Mouse (Mus musculus) frontal cortex, adult 2 months (tissue): ENCODE results near the gene Myo10. TPM values are rescaled to one million over a fixed set of nuclear protein-coding genes. Genes with fewer than 3 reads are reported as not detected.

Experiments
- DNase-seq, 2 experiments: peaks; one replicate each; pipeline ENCODE4 v3.0.0; 2022; ENCODE audit warnings: low spot score in 1 of 2; ENCODE audit errors: extremely low spot score in 1 of 2
- polyA plus RNA-seq: library from polyadenylated mRNA; depleted of rRNA; stranded (reverse); fragments of >200 nt; gene quantifications from 2 replicates; pipeline ENCODE4 v1.2.3, GENCODE M21; 2012

Myo10 gene
- polyA plus RNA-seq, 1 experiment, result 57.3 TPM

GRCm38 (mm10) chr15:25817191-25817590 is 194.9 kb downstream of the Myo10 start:
- no peak for DNase-seq

GRCm38 (mm10) chr15:25821981-25822380 is 199.7 kb downstream of the Myo10 start:
- DNase-seq, result no peak

DNA sequence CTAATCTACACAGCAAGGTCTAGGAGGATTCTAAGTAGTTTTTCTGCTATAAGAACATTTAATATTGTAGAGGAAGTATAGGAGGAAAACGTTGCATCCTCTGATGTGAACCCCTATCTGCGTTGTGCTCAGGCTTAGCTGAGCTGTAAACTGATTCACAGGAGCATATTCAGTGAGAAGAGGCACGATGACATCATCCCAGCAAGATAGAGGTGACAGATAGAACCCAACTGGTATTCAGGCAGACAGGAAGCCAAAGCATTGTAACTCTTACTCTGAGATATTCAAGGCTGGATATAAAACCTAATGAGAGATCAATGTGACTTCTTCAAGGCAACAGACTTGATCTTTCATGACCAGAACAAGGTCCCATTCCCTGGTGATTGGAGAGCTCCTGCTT is 200.3 kb downstream of the Myo10 start:
- DNase-seq, result no peak

GRCm38 (mm10) chr15:25826531-25826961 is 204.2 kb downstream of the Myo10 start:
- peak in 1 of 2 experiments; percentile 54 for DNase-seq

DNA sequence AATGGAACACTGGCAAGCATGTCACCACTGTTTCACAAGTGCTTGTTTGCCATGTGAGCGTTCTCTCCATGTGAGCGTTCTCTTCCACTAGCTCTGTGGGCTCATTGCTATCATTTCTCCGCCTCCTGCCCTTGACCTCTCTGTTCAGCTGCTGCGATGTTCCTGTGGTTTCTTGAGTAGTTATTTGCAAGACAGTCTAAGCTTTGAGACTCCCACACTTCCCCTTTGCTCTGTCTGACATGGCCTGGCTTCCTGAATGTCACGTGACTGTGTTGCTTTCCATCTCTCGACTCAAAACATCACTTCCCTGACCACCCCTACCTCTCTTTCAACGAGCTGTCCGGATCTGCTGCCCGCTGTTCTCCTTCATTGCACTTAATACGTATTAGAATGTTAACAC is 206.1 kb downstream of the Myo10 start:
- DNase-seq, result no peak

- no peak for DNase-seq
Observed at GRCm38 (mm10) chr15:25830426-25830825, 208.1 kb downstream of the Myo10 start.

DNA sequence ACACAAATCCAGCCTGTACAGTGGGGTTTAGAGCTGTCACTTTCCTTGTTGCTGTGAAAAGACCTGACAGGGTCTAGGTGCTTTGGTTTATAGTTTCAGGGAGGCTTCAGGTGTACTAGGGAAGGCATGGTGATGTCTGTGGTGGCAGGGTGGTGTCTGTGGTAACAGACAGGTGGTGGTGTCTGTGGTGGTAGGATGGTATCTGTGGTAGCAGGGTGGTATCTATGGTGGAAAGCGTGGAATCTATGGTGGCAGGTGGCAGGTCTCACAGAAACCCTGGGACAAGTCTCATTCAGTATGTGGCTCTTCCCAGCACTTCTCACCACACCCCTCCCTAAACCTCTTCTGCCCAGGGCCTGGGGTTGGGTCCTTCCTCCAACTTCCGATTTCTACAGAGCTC is 212.0 kb downstream of the Myo10 start:
- DNase-seq, result no peak

GRCm38 (mm10) chr15:25834920-25835674 is 212.8 kb downstream of the Myo10 start:
- DNase-seq, result no peak

DNA sequence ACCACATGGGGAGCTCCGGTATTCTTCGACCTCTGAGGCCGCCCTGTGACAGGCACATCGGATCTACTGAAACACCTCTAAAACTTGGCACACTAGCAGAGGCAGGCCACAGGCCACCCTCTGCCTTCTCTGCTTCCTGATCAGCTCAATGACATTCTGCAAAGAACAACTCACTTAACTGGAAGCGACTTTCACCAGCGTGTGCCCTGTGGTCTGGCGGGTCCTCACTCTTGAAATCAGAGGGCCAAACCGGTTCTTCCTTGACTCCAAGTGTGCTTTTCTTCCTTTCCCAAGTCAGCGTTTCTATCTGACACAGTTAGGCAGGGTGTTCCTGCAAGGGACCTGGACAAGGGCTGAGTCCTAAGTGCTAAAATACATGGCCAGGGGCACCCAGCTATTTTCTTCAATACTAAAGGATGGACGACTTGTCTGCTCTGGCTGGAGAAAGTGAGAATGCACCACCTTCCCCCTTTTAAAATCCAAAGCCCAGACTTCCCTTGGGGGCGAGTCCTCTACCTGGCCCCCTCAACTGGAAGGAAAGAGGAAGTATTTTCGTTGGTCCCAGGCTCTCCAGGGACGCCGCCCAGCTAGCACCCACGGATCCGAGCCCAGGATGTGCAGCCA is 220.2 kb downstream of the Myo10 start:
- no peak for DNase-seq

GRCm38 (mm10) chr15:25843086-25843991 is 221.0 kb downstream of the Myo10 start, which contains the start of gene Retreg1:
Retreg1 (plus strand) TSS chr15:25843180.
- peak; percentile 33 to 80 for DNase-seq

- no peak for DNase-seq
Observed at GRCm38 (mm10) chr15:25844013-25844570, 221.8 kb downstream of the Myo10 start.

- no peak for DNase-seq
Observed at GRCm38 (mm10) chr15:25844771-25845170, 222.4 kb downstream of the Myo10 start.

GRCm38 (mm10) chr15:25847576-25848168 is 225.3 kb downstream of the Myo10 start:
- no peak for DNase-seq

DNA sequence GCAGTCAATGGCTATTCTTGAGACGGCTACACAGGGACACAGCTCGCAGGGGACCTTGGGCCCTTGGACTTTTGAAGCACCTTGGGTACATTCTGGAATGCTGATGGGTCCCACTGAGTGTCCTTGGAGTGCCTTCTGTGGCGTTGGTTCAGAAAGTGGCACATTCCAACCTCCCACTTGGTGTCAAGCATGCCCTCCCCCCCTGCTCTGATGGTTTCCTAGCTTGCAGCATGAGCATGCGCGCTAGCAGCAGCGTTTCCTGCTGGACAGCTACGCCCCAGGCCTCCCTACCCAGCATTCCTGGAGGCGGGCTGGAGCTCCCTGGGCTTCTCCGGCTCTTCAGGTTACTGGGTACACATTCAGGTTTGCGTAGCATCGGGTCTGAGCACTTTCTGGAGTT is 228.2 kb downstream of the Myo10 start:
- no peak for DNase-seq

DNA sequence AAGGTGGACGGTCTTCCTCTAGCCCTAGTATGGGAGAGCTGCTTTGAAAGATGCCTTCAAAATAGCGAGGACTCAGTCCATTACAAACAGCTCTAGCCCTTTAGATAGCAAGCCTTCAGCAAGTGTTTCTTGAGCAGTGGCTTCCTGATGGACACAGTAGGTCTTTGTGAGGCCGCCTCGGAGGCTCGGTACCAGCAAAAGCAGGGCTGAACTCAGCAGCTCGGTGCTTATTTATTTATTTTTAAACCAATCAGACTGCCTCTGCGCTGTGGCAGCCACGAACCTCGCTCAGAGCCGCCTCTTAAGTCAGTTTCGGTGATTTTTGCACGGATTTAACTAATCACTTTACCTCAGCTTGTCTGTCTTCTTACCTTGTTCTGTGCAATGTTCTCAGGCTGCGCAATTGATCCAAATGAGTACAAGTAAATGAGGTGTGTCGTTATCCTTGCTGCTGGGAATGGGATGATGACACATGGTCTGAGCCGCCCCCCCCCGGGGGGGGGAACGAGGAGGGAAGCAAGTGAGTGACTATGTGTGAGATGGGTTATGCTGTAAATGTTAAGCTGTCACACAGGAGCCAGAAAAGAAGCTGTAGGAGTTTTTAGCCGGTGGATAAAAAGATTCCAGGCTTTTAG is 232.1 kb downstream of the Myo10 start:
- peak in 1 of 2 experiments; percentile 35 for DNase-seq

GRCm38 (mm10) chr15:25858611-25859058 is 236.3 kb downstream of the Myo10 start:
- no peak for DNase-seq

- no peak for DNase-seq
Observed at GRCm38 (mm10) chr15:25859469-25859868, 237.1 kb downstream of the Myo10 start.

GRCm38 (mm10) chr15:25861900-25862299 is 239.6 kb downstream of the Myo10 start:
- no peak for DNase-seq
